Mouse (Mus musculus): ENCODE measurements at regions not wholly inside any gene's neighbourhood (a gene's known extent, or its start where the extent isn't known, plus 50 kb on each side); places are given as distances from the start of the nearest gene placed in this dataset.
A peak's percentile ranks its signal among the peaks of the same experiment; 100 is the strongest.

- DNase-seq (ENCODE audit: low spot score in 2 of 2) = peak; percentile 9 to 45
These were observed 55.6 kb upstream of the Cep85l start for GRCm38 (mm10) chr10:53435181-53435874.

- DNase-seq (ENCODE audit: low spot score in 2 of 2) = peak; percentile 4 to 12
These were observed 54.8 kb upstream of the Cep85l start for GRCm38 (mm10) chr10:53434376-53435171.

DNA sequence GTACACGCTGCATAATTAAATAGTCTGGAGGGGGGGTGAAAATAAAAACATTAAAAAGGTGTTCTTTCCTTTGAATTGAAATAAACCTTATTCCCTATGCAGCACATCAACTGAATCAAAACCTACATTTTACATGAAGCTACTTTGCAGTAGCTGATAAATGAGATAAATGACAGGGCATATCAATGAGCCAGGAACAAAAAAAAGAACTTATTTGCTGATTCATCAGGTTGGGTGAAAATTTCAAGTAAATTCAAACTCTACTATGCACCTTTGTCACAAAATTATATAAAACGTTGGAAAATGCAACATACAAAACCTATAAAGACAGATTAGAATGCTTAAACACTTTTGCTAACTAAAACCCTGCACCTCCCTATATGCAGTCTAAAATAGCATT lies 53.0 kb upstream of the Cep85l start:
- DNase-seq (ENCODE audit: low spot score in 2 of 2) = no peak

DNA sequence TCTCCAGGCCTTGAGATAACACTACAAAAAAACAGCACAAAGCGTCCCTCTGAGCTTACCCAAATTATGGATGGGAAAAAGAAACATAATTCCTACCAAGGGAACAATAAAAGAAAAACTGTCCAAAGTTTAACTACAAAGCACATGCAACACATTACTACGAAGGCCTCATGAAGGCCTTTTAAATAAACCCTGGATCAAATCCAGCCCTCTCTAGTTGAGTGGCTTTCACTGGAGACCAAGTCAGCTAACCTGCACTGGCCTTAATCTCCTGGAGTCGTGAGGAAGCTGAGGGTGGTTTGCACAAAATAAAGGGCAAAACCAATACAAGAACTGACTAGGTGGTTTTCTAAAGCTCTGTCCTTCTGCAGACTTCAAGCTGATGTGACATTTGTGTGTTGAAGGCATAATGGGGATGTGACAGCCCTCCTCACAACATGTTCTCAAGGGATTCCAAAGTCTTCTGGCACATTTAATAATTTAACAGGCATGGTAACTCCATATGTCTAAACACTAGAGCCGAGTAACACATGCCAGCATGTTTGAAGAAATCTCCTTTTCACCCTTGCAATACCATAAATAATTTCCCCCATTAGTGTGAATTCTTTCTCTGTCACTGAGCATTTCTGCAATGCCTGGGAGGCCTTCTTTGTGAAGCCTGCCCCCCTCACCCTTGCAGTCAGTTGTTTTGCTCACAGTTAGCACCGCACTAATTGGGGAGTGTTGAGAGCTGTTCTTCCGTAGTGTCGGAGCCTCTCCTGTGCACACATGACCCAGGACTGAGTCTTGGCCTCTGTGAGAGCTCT lies 50.0 kb upstream of the Cep85l start:
- DNase-seq (ENCODE audit: low spot score in 2 of 2) = no peak
